Mouse (Mus musculus): ENCODE results near the gene Hivep3. TPM values are rescaled to one million over a fixed set of nuclear protein-coding genes. Genes with fewer than 3 reads are reported as not detected.
A peak's percentile ranks its signal among the peaks of the same experiment; 100 is the strongest.

Gene Hivep3
- polyA plus RNA-seq, 1 experiment from 2014 or later: 8.9 TPM

DNA sequence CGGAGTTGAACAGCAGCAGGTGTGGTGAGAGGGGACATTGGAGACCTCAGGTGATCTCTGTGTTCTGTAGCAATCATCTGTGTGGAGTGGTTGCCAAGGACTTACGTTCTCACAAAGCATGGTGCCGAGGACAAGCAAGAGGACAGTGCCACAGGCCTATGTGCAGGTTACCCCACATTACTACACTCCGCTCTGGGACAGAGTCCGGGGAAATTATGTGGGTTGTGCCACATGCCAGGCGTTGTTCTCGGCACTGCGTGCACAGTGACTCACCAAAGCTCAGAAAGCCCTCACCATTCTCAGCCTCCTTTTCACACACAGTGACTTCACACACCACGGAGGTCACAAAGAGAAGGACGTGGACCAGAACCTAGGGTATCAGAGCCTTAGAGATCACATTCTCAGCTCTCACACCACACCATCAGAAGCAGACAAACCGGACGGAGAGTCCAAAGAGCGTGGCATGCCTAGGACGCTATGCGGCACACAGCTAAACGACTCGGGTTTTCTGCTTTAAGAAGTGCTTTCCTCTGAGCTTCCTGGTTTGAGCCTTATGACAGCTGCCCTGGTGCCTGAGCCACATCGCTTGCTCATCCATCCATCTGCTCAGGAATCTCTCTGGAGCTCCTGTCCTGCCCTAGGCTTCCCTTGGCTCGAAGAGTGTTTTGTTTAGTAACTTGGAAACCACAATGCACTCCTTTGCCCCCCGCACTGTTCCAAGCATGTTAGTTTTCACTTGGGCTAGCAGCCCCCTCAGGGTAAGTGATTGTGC lies 330.0 kb downstream of the Hivep3 start:
- WGBS: 91% methylated on average over 20 of the region's 20 CpGs
- Histone ChIP-seq H3K27ac (no peak overlapping the region), H3K27me3 (0 out of 2 replicates have a peak, but pooled peaks cover 5% of the 10 kb centered on the region), H3K36me3 (no peaks in the 10 kb centered on the region), H3K9ac (no peak overlapping the region), H3K4me3 (replicated peaks) (no peak overlapping the region), H3K4me2 (no peak overlapping the region), H3K4me1 (peaks cover 7% of the 10 kb centered on the region; the same call in 1 of the 2 replicates), H3K9me3 (replicated peaks) (no peaks in the 10 kb centered on the region)
- no peak for ATAC-seq (replicated peaks; ENCODE audit: low FRiP score)

DNA sequence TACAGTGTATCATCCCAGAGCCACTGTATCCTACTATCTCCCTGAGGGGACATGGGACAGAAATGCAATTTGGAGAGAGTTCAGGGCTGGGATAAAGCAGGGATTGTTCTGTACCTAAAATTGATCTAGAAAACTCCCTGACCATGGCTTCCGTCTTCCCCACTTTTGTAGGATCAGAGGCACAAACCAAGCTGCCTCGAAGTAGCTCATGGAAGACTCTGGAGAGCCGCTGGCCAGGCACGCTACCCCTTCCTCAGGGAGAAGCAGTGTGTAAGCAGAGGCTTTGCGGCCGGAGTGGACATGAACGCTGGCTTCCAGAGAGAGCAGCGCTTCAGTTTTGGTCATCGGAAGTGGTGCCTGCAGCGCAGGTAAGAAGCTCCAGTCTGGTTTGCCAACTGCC lies 331.1 kb downstream of the Hivep3 start, which contains the start of gene AL607142.1:
Gene AL607142.1 (plus strand): TSS at position 301 of the 400 bp plus-strand sequence.
- Histone ChIP-seq H3K4me3 (replicated peaks) (no peak within 1 kb of the TSS), H3K9ac (no peak within 1 kb of the TSS), H3K4me2 (no peak within 1 kb of the TSS), H3K4me1 (peaks cover 7% of the 10 kb centered on the region; the same call in 1 of the 2 replicates), H3K9me3 (replicated peaks) (no peaks in the 10 kb centered on the region), H3K36me3 (no peaks in the 10 kb centered on the region), H3K27ac (no peak within 1 kb of the TSS), H3K27me3 (0 out of 2 replicates have a peak, but pooled peaks cover 3% of the 10 kb centered on the region)
- 89% methylated on average over 10 of the region's 10 CpGs for WGBS
- ATAC-seq (replicated peaks; ENCODE audit: low FRiP score): no peak

DNA sequence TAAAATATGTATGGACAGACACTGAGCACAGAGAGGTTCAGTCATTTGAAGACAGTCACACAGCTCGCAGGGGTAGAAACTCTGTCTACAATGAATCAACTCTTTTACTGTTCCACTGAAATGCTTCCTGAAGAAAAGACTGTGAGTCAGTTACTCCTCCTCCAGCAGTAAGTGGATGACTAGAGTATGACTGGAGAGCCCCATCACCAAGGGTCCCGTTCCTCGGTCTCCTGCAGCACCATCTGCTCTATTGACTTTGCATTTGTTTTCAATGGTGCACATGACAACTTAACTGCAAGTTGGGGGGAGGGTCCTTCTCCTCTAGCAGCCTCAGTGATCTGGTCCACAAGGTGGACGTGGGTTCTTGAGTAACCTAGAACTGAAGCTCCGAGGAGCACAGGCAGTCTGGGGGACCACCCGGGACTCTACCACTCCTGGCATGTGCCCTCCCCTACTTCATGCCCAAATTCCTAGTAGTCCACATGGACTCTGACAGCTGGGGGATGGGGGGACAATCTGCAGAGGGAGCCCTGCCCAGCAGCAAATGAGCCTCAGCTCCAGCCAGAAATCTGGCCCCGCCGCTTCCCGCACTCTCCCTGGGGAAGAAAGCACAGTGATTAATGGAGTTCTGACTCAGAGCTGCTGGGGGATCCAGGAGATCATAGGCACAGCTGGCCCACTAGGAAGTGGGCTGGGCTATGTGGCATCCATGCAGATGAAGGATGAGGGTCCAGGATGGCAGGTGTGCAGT lies 333.4 kb downstream of the Hivep3 start:
- Histone ChIP-seq H3K27ac (no peak overlapping the region), H3K9ac (no peak overlapping the region), H3K9me3 (replicated peaks) (no peaks in the 10 kb centered on the region), H3K36me3 (no peaks in the 10 kb centered on the region), H3K27me3 (no peaks in the 10 kb centered on the region), H3K4me2 (no peak overlapping the region), H3K4me1 (peaks cover 7% of the 10 kb centered on the region; the same call in 1 of the 2 replicates), H3K4me3 (replicated peaks) (no peak overlapping the region)
- no peak for ATAC-seq (replicated peaks; ENCODE audit: low FRiP score)
- WGBS: 69% methylated on average over 9 of the region's 9 CpGs

DNA sequence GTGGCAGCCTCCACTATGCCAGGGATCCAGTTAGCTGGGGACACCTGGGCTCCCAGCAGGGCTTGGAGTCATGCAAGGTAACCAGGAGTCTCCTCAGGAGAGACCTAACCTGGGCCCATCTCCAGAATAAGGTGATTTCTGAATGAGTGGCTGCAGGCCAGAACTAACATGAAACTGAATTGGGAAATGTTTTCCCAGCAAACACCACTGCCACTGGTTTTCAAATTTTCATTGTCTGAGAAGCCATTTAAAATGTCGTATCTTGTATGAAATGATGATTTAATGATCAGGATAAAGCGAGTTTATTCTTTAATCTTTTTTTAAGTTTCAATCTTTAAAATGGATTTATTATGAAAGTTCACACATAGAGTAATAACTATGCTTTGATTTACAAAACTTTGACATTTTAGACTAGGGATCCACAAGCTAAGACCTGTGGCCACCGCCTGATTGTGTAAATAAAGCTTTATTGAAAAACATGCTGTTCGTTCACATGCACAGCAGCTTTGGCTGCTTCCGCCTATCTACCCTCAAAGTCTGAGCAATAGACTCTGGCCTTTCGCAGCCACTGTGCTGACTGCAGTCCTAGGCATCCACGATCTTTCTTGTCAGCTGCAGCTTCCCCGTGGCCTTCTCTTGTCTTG lies 334.1 kb downstream of the Hivep3 start:
- WGBS: 82% methylated on average over 8 of the region's 8 CpGs
- no peak overlapping the region for H3K9ac ChIP-seq
- H3K9me3 ChIP-seq (replicated peaks): no peaks in the 10 kb centered on the region
- H3K4me2 ChIP-seq: no peak overlapping the region
- H3K4me3 ChIP-seq (replicated peaks): no peak overlapping the region
- H3K36me3 ChIP-seq: no peaks in the 10 kb centered on the region
- no peak for ATAC-seq (replicated peaks; ENCODE audit: low FRiP score)
- H3K4me1 ChIP-seq: peaks cover 4% of the 10 kb centered on the region; the same call in 1 of the 2 replicates
- no peak overlapping the region for H3K27ac ChIP-seq
- H3K27me3 ChIP-seq: no peaks in the 10 kb centered on the region

DNA sequence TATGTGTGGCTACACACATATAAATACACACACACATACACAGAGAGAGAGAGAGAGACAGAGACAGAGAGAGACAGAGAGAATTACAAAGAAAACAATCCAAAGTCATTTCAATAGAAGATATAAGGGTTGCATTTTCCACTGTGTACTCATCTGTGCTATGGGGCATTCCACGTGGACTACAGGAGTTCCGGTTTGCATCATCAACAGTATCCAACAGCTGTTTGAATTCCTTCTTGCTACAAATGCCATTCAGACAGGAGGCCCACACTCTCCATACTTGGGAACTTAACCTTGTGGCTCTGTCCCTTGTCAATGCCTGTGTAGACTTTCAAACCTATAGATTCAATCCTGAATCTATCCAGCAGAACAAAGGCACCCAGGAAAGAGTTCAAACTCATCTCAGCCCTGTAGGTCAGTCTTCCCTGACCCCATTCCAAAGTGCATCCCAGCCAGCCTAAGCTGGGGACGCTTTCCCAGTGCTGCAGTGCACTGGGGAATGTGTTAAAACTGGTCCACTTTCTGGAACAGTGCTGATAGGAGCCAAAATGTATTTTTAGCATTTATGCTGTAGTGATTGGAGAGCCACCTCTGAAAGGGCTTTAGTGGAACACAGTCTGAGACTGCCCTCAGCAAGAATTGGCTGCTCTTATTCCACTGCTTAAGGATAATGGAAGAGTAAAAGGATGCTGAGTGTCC lies 335.4 kb downstream of the Hivep3 start:
- Histone ChIP-seq H3K4me2 (no peak overlapping the region), H3K36me3 (no peaks in the 10 kb centered on the region), H3K4me1 (peaks cover 9% of the 10 kb centered on the region), H3K4me3 (replicated peaks) (no peak overlapping the region), H3K9ac (no peak overlapping the region), H3K27ac (no peak overlapping the region), H3K27me3 (no peaks in the 10 kb centered on the region), H3K9me3 (replicated peaks) (no peaks in the 10 kb centered on the region)
- no peak for ATAC-seq (replicated peaks; ENCODE audit: low FRiP score)
- WGBS: 74% methylated on average over 3 of the region's 3 CpGs

DNA sequence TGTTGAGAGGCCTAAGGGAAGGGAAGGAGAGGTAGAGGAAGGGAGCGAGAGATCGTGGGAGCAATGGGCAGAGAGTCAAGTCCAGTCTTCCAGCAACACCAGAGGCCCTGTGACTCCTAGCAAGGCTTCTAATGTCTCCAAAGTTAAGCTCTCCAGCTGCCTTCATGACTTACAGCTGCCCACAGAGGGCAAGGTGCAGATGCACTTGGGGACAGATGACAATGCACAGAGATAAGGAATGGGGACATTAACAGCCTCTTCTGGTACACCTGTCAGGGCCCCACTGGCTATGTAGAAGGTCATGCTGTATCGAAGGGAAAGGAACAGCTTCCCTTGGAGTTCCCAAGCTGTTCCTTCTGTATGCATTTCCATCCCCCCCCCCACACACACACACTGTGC lies 336.0 kb downstream of the Hivep3 start:
- Histone ChIP-seq H3K27ac (no peak overlapping the region), H3K4me1 (peaks cover 13% of the 10 kb centered on the region), H3K9me3 (replicated peaks) (no peaks in the 10 kb centered on the region), H3K27me3 (no peaks in the 10 kb centered on the region), H3K36me3 (no peaks in the 10 kb centered on the region), H3K9ac (no peak overlapping the region), H3K4me3 (replicated peaks) (no peak overlapping the region), H3K4me2 (no peak overlapping the region)
- WGBS: 78% methylated on average over 3 of the region's 3 CpGs
- no peak for ATAC-seq (replicated peaks; ENCODE audit: low FRiP score)

DNA sequence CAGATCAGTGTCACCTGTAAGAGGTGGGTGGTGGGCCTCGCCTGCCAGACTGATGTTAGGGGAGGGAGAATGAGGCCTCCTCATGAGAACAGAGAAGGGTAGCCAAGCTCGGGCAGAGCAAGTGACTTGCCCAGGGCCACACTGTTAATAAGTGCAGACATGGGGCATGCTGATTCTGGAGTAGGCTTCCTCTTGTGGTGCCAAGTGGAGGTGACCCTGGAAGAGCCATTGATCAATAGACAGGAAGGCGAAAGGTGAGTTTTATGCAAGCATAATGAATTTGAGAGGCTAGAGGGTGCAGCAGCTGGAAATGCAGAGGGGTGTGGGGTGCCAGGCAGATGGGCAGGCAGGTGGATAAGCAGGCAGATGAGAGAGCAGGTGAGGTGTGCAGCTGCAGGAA lies 337.8 kb downstream of the Hivep3 start:
- ATAC-seq (replicated peaks; ENCODE audit: low FRiP score): no peak
- Histone ChIP-seq H3K9ac (no peak overlapping the region), H3K27me3 (no peaks in the 10 kb centered on the region), H3K4me2 (no peak overlapping the region), H3K27ac (no peak overlapping the region), H3K9me3 (replicated peaks) (no peaks in the 10 kb centered on the region), H3K36me3 (no peaks in the 10 kb centered on the region), H3K4me3 (replicated peaks) (no peak overlapping the region), H3K4me1 (peaks cover 13% of the 10 kb centered on the region)
- 76% methylated on average over 3 of the region's 3 CpGs for WGBS

DNA sequence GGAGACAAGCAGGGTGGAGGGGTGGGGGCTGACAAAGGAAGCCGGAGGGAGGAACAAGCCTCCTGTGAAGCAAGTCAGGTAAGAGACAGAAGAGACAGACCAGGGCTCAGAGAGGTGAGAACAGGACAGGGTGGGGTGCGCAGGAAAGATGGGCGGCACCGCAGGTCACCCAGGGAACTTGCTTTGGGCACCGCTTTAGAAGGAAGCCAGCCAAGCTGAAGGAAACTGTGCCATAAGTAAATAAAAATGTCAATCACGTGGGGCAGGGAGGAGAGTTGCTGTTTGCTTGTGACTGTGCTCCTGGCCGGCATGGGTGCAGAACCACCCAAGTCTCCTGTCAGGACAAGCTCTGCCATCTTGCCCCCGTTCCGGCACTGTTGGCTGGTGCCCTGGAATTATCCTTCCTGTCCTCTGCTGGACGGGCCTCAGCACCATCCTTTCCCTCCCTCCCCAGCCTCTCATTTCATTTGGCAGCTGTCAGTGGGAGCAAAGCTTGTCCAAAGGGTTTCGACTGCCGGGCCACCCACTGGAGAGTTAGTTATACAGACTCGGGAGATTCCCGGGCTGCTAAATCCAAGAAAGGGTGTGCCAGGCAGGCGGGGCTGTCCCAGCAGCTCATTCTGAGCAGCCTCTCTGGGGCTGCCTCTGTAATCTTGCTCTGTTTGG lies 338.4 kb downstream of the Hivep3 start:
- Histone ChIP-seq H3K27ac (no peak overlapping the region), H3K4me2 (no peak overlapping the region), H3K4me1 (peaks cover 13% of the 10 kb centered on the region), H3K36me3 (no peaks in the 10 kb centered on the region), H3K27me3 (no peaks in the 10 kb centered on the region), H3K9ac (no peak overlapping the region), H3K9me3 (replicated peaks) (no peaks in the 10 kb centered on the region), H3K4me3 (replicated peaks) (no peak overlapping the region)
- WGBS: 45% methylated on average over 15 of the region's 15 CpGs
- ATAC-seq (replicated peaks; ENCODE audit: low FRiP score): 0 out of 2 replicates have a peak, but pooled peaks have one; percentile 8

DNA sequence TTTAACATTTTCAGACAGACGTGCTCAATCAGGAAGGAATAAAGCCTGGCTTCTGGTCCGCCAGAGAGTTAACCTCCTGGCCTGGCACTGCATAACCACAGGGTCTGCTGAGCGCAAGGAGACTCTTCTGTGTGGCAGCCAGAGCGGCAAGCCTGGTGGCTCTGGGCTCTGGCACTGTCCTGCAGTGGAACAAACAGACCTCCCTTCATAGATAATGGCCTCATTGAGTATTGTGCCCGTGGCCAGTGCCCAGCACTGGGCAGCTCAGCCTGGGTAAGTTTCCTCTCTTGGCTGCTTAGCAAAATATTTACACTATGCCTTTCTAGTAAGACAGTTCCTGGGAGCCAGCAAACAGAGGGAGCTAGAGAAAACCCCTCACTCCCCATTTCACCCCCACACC lies 340.5 kb downstream of the Hivep3 start:
- ATAC-seq (replicated peaks; ENCODE audit: low FRiP score): no peak
- H3K4me2 ChIP-seq: no peak overlapping the region
- H3K27ac ChIP-seq: peak overlapping the region; percentile 45; the same call in 1 of the 2 replicates
- peaks cover 8% of the 10 kb centered on the region for H3K4me1 ChIP-seq
- 53% methylated on average over 5 of the region's 5 CpGs for WGBS
- no peaks in the 10 kb centered on the region for H3K9me3 ChIP-seq (replicated peaks)
- no peak overlapping the region for H3K4me3 ChIP-seq (replicated peaks)
- no peaks in the 10 kb centered on the region for H3K27me3 ChIP-seq
- H3K36me3 ChIP-seq: no peaks in the 10 kb centered on the region
- H3K9ac ChIP-seq: no peak overlapping the region

DNA sequence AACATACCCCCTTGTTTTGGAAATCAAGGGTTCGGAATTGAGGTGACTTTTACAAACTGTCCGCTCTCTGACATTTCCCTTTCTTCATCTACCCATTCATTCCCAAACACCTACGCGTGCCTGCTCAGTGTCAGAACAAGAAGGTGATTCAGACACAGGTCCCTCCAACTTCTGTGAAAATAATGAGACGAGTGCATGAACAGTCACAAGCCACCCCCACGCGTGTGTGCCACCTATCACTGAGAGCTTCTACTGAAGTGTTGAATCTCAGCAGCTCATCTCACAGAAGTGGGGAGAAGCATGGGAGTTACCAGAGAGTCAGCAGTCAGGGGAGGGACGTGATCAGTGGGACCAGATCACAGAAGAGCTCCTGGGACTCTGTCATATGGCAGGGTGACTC lies 343.7 kb downstream of the Hivep3 start:
- Histone ChIP-seq H3K4me2 (no peak overlapping the region), H3K4me3 (replicated peaks) (no peak overlapping the region), H3K36me3 (no peaks in the 10 kb centered on the region), H3K4me1 (peaks cover 8% of the 10 kb centered on the region), H3K9me3 (replicated peaks) (no peaks in the 10 kb centered on the region), H3K27ac (no peak overlapping the region), H3K9ac (no peak overlapping the region), H3K27me3 (no peaks in the 10 kb centered on the region)
- WGBS: 81% methylated on average over 8 of the region's 8 CpGs
- no peak for ATAC-seq (replicated peaks; ENCODE audit: low FRiP score)

DNA sequence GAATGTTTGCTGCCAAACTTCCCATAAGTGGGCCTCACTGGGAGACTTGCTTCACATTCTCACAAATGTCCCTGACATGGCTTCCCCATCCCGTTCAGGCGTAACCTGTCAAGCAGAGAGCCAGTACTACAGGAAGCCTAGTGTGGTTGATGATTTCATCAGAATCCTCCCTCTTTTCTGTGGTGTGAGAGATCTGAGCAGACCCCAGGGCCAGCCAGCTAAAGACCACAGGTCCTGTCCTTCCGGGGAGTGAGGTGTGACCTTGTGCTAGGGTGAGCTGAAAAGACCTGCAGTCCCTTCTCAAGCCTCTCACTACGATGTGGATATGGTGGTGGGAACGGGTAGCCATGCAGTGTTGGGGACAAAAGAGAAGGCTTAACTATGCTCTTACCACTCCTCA lies 348.9 kb downstream of the Hivep3 start:
- Histone ChIP-seq H3K36me3 (no peaks in the 10 kb centered on the region), H3K27me3 (no peaks in the 10 kb centered on the region), H3K27ac (no peak overlapping the region), H3K4me3 (replicated peaks) (no peak overlapping the region), H3K9ac (no peak overlapping the region), H3K4me1 (no peaks in the 10 kb centered on the region), H3K4me2 (no peak overlapping the region), H3K9me3 (replicated peaks) (no peaks in the 10 kb centered on the region)
- ATAC-seq (replicated peaks; ENCODE audit: low FRiP score): no peak
- WGBS: 78% methylated on average over 5 of the region's 5 CpGs

All from kidney, embryonic 15.5 days (tissue).